Mouse (Mus musculus): ENCODE measurements around the gene Srgap1. TPM values are rescaled to one million over a fixed set of nuclear protein-coding genes. Genes with fewer than 3 reads are reported as not detected.

Srgap1 gene
- polyA plus RNA-seq, 1 experiment from 2014 or later = 12.7 TPM

- DNase-seq (no peak), ATAC-seq (ENCODE audit: insufficient read depth) (no peak)
- no peaks in the 10 kb centered on the region for H3K9me3 ChIP-seq (ENCODE audit: low read depth, low read length)
- no peak for TF ChIP-seq CTCF (IDR thresholded peaks at IDR 0.05; ENCODE audit: low read depth)
- H3K4me1 ChIP-seq (ENCODE audit: insufficient read depth) = peaks cover 5% of the 10 kb centered on the region; the same call in 1 of the 2 replicates
- H3K27ac ChIP-seq (ENCODE audit: low read depth) = no peak overlapping the region
- no peaks in the 10 kb centered on the region for H3K27me3 ChIP-seq (ENCODE audit: insufficient read depth, low read length)
- 0 out of 2 replicates have a peak, but pooled peaks cover 7% of the 10 kb centered on the region for H3K36me3 ChIP-seq (ENCODE audit: insufficient read depth)
- H3K4me3 ChIP-seq (ENCODE audit: low read depth, low read length) = no peak overlapping the region
- H3K9ac ChIP-seq = no peak overlapping the region
- WGBS = 55% methylated on average over 2 of the region's 2 CpGs
- H3K4me2 ChIP-seq = no peak overlapping the region
These were observed 188.2 kb downstream of the Srgap1 start for GRCm38 (mm10) chr10:121858911-121859310.

- Histone ChIP-seq H3K4me2 (no peak overlapping the region), H3K36me3 (ENCODE audit: insufficient read depth) (0 out of 2 replicates have a peak, but pooled peaks cover 7% of the 10 kb centered on the region), H3K9ac (no peak overlapping the region), H3K4me1 (ENCODE audit: insufficient read depth) (peaks cover 5% of the 10 kb centered on the region; the same call in 1 of the 2 replicates), H3K9me3 (ENCODE audit: low read depth, low read length) (no peaks in the 10 kb centered on the region), H3K4me3 (ENCODE audit: low read depth, low read length) (no peak overlapping the region), H3K27ac (ENCODE audit: low read depth) (no peak overlapping the region), H3K27me3 (ENCODE audit: insufficient read depth, low read length) (no peaks in the 10 kb centered on the region)
- 61% methylated on average over 1 of the region's 1 CpGs for WGBS
- DNase-seq = no peak
- ATAC-seq (ENCODE audit: insufficient read depth) = no peak
- no peak for TF ChIP-seq CTCF (IDR thresholded peaks at IDR 0.05; ENCODE audit: low read depth)
These were observed 189.0 kb downstream of the Srgap1 start for GRCm38 (mm10) chr10:121858086-121858485.

GRCm38 (mm10) chr10:121855863-121856446 is 191.2 kb downstream of the Srgap1 start:
- H3K4me1 ChIP-seq (ENCODE audit: insufficient read depth) = 0 out of 2 replicates have a peak, but pooled peaks cover 2% of the 10 kb centered on the region
- 75% methylated on average over 7 of the region's 7 CpGs for WGBS
- no peak overlapping the region for H3K9ac ChIP-seq
- H3K4me2 ChIP-seq = no peak overlapping the region
- ATAC-seq (ENCODE audit: insufficient read depth) (no peak), DNase-seq (peak; percentile 18)
- no peaks in the 10 kb centered on the region for H3K9me3 ChIP-seq (ENCODE audit: low read depth, low read length)
- no peak overlapping the region for H3K4me3 ChIP-seq (ENCODE audit: low read depth, low read length)
- peak; percentile 52 for TF ChIP-seq CTCF (IDR thresholded peaks at IDR 0.05; ENCODE audit: low read depth)
- H3K36me3 ChIP-seq (ENCODE audit: insufficient read depth) = 0 out of 2 replicates have a peak, but pooled peaks cover 10% of the 10 kb centered on the region
- no peaks in the 10 kb centered on the region for H3K27me3 ChIP-seq (ENCODE audit: insufficient read depth, low read length)
- H3K27ac ChIP-seq (ENCODE audit: low read depth) = no peak overlapping the region

- ATAC-seq (ENCODE audit: insufficient read depth) (peak; percentile 41; the same call in 1 of the 2 replicates), DNase-seq (no peak)
- no peak overlapping the region for H3K9ac ChIP-seq
- H3K27ac ChIP-seq (ENCODE audit: low read depth) = no peak overlapping the region
- no peak overlapping the region for H3K4me2 ChIP-seq
- H3K4me1 ChIP-seq (ENCODE audit: insufficient read depth) = no peaks in the 10 kb centered on the region
- 43% methylated on average over 14 of the region's 14 CpGs for WGBS
- no peaks in the 10 kb centered on the region for H3K27me3 ChIP-seq (ENCODE audit: insufficient read depth, low read length)
- no peak overlapping the region for H3K4me3 ChIP-seq (ENCODE audit: low read depth, low read length)
- H3K36me3 ChIP-seq (ENCODE audit: insufficient read depth) = 0 out of 2 replicates have a peak, but pooled peaks cover 13% of the 10 kb centered on the region
- no peak for TF ChIP-seq CTCF (IDR thresholded peaks at IDR 0.05; ENCODE audit: low read depth)
- no peaks in the 10 kb centered on the region for H3K9me3 ChIP-seq (ENCODE audit: low read depth, low read length)
These were observed 193.7 kb downstream of the Srgap1 start for GRCm38 (mm10) chr10:121853385-121853808.

GRCm38 (mm10) chr10:121849496-121849895 is 197.6 kb downstream of the Srgap1 start:
- Histone ChIP-seq H3K4me1 (ENCODE audit: insufficient read depth) (no peaks in the 10 kb centered on the region), H3K9me3 (ENCODE audit: low read depth, low read length) (no peaks in the 10 kb centered on the region), H3K4me2 (no peak overlapping the region), H3K4me3 (ENCODE audit: low read depth, low read length) (no peak overlapping the region), H3K36me3 (ENCODE audit: insufficient read depth) (0 out of 2 replicates have a peak, but pooled peaks cover 6% of the 10 kb centered on the region), H3K27me3 (ENCODE audit: insufficient read depth, low read length) (no peaks in the 10 kb centered on the region), H3K9ac (no peak overlapping the region), H3K27ac (ENCODE audit: low read depth) (no peak overlapping the region)
- 69% methylated on average over 2 of the region's 2 CpGs for WGBS
- no peak for DNase-seq
- TF ChIP-seq CTCF (IDR thresholded peaks at IDR 0.05; ENCODE audit: low read depth) = no peak
- ATAC-seq (ENCODE audit: insufficient read depth) = no peak

GRCm38 (mm10) chr10:121845677-121846076 is 201.4 kb downstream of the Srgap1 start:
- no peak overlapping the region for H3K4me2 ChIP-seq
- no peak overlapping the region for H3K9ac ChIP-seq
- H3K9me3 ChIP-seq (ENCODE audit: low read depth, low read length) = no peaks in the 10 kb centered on the region
- H3K4me3 ChIP-seq (ENCODE audit: low read depth, low read length) = no peak overlapping the region
- H3K27ac ChIP-seq (ENCODE audit: low read depth) = no peak overlapping the region
- no peaks in the 10 kb centered on the region for H3K4me1 ChIP-seq (ENCODE audit: insufficient read depth)
- ATAC-seq (ENCODE audit: insufficient read depth) (no peak), DNase-seq (no peak)
- peaks cover 5% of the 10 kb centered on the region; the same call in 1 of the 2 replicates for H3K36me3 ChIP-seq (ENCODE audit: insufficient read depth)
- 81% methylated on average over 7 of the region's 7 CpGs for WGBS
- TF ChIP-seq CTCF (IDR thresholded peaks at IDR 0.05; ENCODE audit: low read depth) = no peak
- H3K27me3 ChIP-seq (ENCODE audit: insufficient read depth, low read length) = no peaks in the 10 kb centered on the region

- DNase-seq = peak; percentile 81
- Histone ChIP-seq H3K36me3 (ENCODE audit: insufficient read depth) (peaks cover 19% of the 10 kb centered on the region; the same call in 1 of the 2 replicates), H3K4me2 (peak overlapping the region; percentile 55), H3K4me3 (ENCODE audit: low read depth, low read length) (no peak overlapping the region), H3K9ac (peak overlapping the region; percentile 15; the same call in 1 of the 2 replicates), H3K4me1 (ENCODE audit: insufficient read depth) (peaks cover 4% of the 10 kb centered on the region; the same call in 1 of the 2 replicates), H3K9me3 (ENCODE audit: low read depth, low read length) (no peaks in the 10 kb centered on the region), H3K27ac (ENCODE audit: low read depth) (peak overlapping the region; percentile 90), H3K27me3 (ENCODE audit: insufficient read depth, low read length) (no peaks in the 10 kb centered on the region)
- WGBS = 50% methylated on average over 16 of the region's 16 CpGs
- TF ChIP-seq CTCF (IDR thresholded peaks at IDR 0.05; ENCODE audit: low read depth) = no peak
- peak; percentile 79 for ATAC-seq (ENCODE audit: insufficient read depth)
These were observed 209.8 kb downstream of the Srgap1 start for GRCm38 (mm10) chr10:121837166-121837898.

Data from lung, embryonic 14.5 days (tissue).